Mouse (Mus musculus) urinary bladder, adult 18-20 months (tissue): Measurements from ENCODE around the gene Rpl29.
A peak's percentile ranks its signal among the peaks of the same experiment; 100 is the strongest.

ENCODE experiments used
- DNase-seq, 2 experiments: peaks; one replicate each; pipeline ENCODE4 v3.0.0; 2022; ENCODE audit warnings: low spot score in 2 of 2, mixed read lengths in 2 of 2

Rpl29 gene

GRCm38 (mm10) chr9:106454888-106455681 lies 25.8 kb downstream of the Rpl29 start:
- no peak for DNase-seq

GRCm38 (mm10) chr9:106456325-106457162 lies 27.3 kb downstream of the Rpl29 start:
- no peak for DNase-seq

GRCm38 (mm10) chr9:106457163-106457559 lies 27.9 kb downstream of the Rpl29 start:
- DNase-seq = no peak

GRCm38 (mm10) chr9:106457920-106458319 lies 28.7 kb downstream of the Rpl29 start:
- no peak for DNase-seq

GRCm38 (mm10) chr9:106459946-106460345 lies 30.7 kb downstream of the Rpl29 start:
- no peak for DNase-seq

- no peak for DNase-seq
Measured at GRCm38 (mm10) chr9:106460401-106461025, 31.3 kb downstream of the Rpl29 start.

GRCm38 (mm10) chr9:106461026-106461415 lies 31.8 kb downstream of the Rpl29 start:
- no peak for DNase-seq

GRCm38 (mm10) chr9:106461641-106462429 lies 32.6 kb downstream of the Rpl29 start:
- DNase-seq = no peak

- no peak for DNase-seq
Measured at GRCm38 (mm10) chr9:106462430-106462800, 33.2 kb downstream of the Rpl29 start.

GRCm38 (mm10) chr9:106463122-106464063 lies 34.1 kb downstream of the Rpl29 start:
- DNase-seq = no peak

- DNase-seq = peak in 1 of 2 experiments; percentile 50
Measured at GRCm38 (mm10) chr9:106464751-106465541, 35.7 kb downstream of the Rpl29 start.

GRCm38 (mm10) chr9:106465571-106466200 lies 36.4 kb downstream of the Rpl29 start, which contains the start of gene Gpr62:
Gene Gpr62 (minus strand): TSS chr9:106465938.
- DNase-seq = no peak

- DNase-seq = no peak
Measured at GRCm38 (mm10) chr9:106466721-106467120, 37.5 kb downstream of the Rpl29 start.

GRCm38 (mm10) chr9:106467746-106468145 lies 38.5 kb downstream of the Rpl29 start:
- no peak for DNase-seq

- no peak for DNase-seq
Measured at GRCm38 (mm10) chr9:106469317-106469716, 40.1 kb downstream of the Rpl29 start.

- no peak for DNase-seq
Measured at GRCm38 (mm10) chr9:106469776-106470175, 40.5 kb downstream of the Rpl29 start.

GRCm38 (mm10) chr9:106470991-106471750 lies 41.9 kb downstream of the Rpl29 start:
- no peak for DNase-seq

GRCm38 (mm10) chr9:106471892-106472291 lies 42.6 kb downstream of the Rpl29 start:
- DNase-seq = peak in 1 of 2 experiments; percentile 48
